Mouse (Mus musculus): ENCODE results near the gene Cabp1. TPM values are rescaled to one million over a fixed set of nuclear protein-coding genes. Genes with fewer than 3 reads are reported as not detected.
A peak's percentile ranks its signal among the peaks of the same experiment; 100 is the strongest.
"Not testable (repeated sequence)": the region's sequence is repeated elsewhere in the genome, so short reads cannot be mapped to it uniquely, and the experiment has no call there.

Cabp1 gene
- polyA plus RNA-seq, 1 experiment from 2014 or later = 1.4 TPM

GRCm38 (mm10) chr5:115152132-115152956 lies 41.8 kb downstream of the Cabp1 start:
- DNase-seq (ENCODE audit: low spot score) = no peak

- DNase-seq (ENCODE audit: low spot score) = no peak
Measured at GRCm38 (mm10) chr5:115151457-115151856, 42.7 kb downstream of the Cabp1 start.

- DNase-seq (ENCODE audit: low spot score) = peak; percentile 33
Measured at GRCm38 (mm10) chr5:115150991-115151390, 43.2 kb downstream of the Cabp1 start.

- DNase-seq (ENCODE audit: low spot score) = no peak
Measured at GRCm38 (mm10) chr5:115149675-115150459, 44.3 kb downstream of the Cabp1 start.

- DNase-seq (ENCODE audit: low spot score) = not testable (repeated sequence)
Measured at GRCm38 (mm10) chr5:115148872-115149271, 45.3 kb downstream of the Cabp1 start.

- DNase-seq (ENCODE audit: low spot score) = no peak
Measured at GRCm38 (mm10) chr5:115148378-115148777, 45.8 kb downstream of the Cabp1 start.

- no peak for DNase-seq (ENCODE audit: low spot score)
Measured at GRCm38 (mm10) chr5:115147388-115147787, 46.8 kb downstream of the Cabp1 start.

- DNase-seq (ENCODE audit: low spot score) = no peak
Measured at GRCm38 (mm10) chr5:115146747-115147130, 47.4 kb downstream of the Cabp1 start.

- DNase-seq (ENCODE audit: low spot score) = no peak
Measured at GRCm38 (mm10) chr5:115145976-115146746, 48.0 kb downstream of the Cabp1 start.

GRCm38 (mm10) chr5:115145253-115145968 lies 48.8 kb downstream of the Cabp1 start:
- no peak for DNase-seq (ENCODE audit: low spot score)

GRCm38 (mm10) chr5:115144471-115144870 lies 49.7 kb downstream of the Cabp1 start:
- no peak for DNase-seq (ENCODE audit: low spot score)

GRCm38 (mm10) chr5:115143552-115143951 lies 50.6 kb downstream of the Cabp1 start:
- DNase-seq (ENCODE audit: low spot score) = no peak

GRCm38 (mm10) chr5:115142166-115142697 lies 51.9 kb downstream of the Cabp1 start:
- no peak for DNase-seq (ENCODE audit: low spot score)

GRCm38 (mm10) chr5:115140726-115141125 lies 53.5 kb downstream of the Cabp1 start:
- DNase-seq (ENCODE audit: low spot score) = no peak

- no peak for DNase-seq (ENCODE audit: low spot score)
Measured at GRCm38 (mm10) chr5:115139124-115139523, 55.1 kb downstream of the Cabp1 start.

GRCm38 (mm10) chr5:115134234-115135165 lies 59.7 kb downstream of the Cabp1 start, which contains the start of gene Unc119b:
Gene Unc119b (minus strand): TSS chr5:115134975.
- DNase-seq (ENCODE audit: low spot score) = peak; percentile 88

- DNase-seq (ENCODE audit: low spot score) = no peak
Measured at GRCm38 (mm10) chr5:115133358-115134066, 60.7 kb downstream of the Cabp1 start.

GRCm38 (mm10) chr5:115132465-115132864 lies 61.7 kb downstream of the Cabp1 start:
- no peak for DNase-seq (ENCODE audit: low spot score)

GRCm38 (mm10) chr5:115129328-115129727 lies 64.9 kb downstream of the Cabp1 start:
- no peak for DNase-seq (ENCODE audit: low spot score)

All from thymus, postnatal 0 days (tissue).